Comparison of ENCODE assay signal across 10 mouse cellular contexts in genomic region chr7:49392180-49392579, GRCm38 (mm10).
DNase-seq lines count a peak whose midpoint lies in the region; ATAC-seq and TF ChIP-seq lines count a peak whose summit lies in the region.
"Had no signal": no experiment of that assay in that cellular context is flagged by ENCODE, and none has a peak within 500 bp of the region (broad histone marks: within the 10 kb centered on the region; RNA-seq: fewer than 3 reads in every experiment).

No protein-coding gene starts in this region.

- H3K36me3 ChIP-seq in forebrain, postnatal 0 days (ENCODE audit: insufficient read depth), result no peaks in the 10 kb centered on the region
- H3K36me3 ChIP-seq: heart, embryonic 10.5 days; liver, embryonic 13.5 days had no signal

- peak; percentile 58 for DNase-seq in thymus, postnatal 0 days (ENCODE audit: low spot score)
- DNase-seq in thymus, postnatal 25 days, result no peak
- peak; percentile 80 for DNase-seq in forebrain, postnatal 0 days
- DNase-seq in left cerebral cortex, adult 18-20 months (ENCODE audit: low spot score in 2 of 2), result peak; percentile 56 to 64
- peak; percentile 71 for DNase-seq in telencephalon, adult 2 months (ENCODE audit: low read depth, low spot score)
- DNase-seq in frontal cortex, postnatal 14 days (ENCODE audit: low spot score in 2 of 2), result no peak
- no peak for DNase-seq in spleen, postnatal 10 days (ENCODE audit: low spot score in 2 of 2)
- DNase-seq: kidney, adult 9 months; liver, embryonic 13.5 days had no signal

- TF ChIP-seq CTCF in forebrain, postnatal 0 days (IDR thresholded peaks at IDR 0.05; ENCODE audit: low read depth), result no peak

- WGBS in forebrain, postnatal 0 days, result 42% methylated on average over 3 of the region's 3 CpGs

- H3K9ac ChIP-seq in forebrain, postnatal 0 days, result no peak overlapping the region
- H3K9ac ChIP-seq: liver, embryonic 13.5 days had no signal

- H3K27ac ChIP-seq in forebrain, postnatal 0 days (ENCODE audit: low read depth, low read length), result peak overlapping the region; percentile 64
- H3K27ac ChIP-seq: heart, embryonic 10.5 days; liver, embryonic 13.5 days had no signal

- peak; percentile 62 for ATAC-seq in forebrain, postnatal 0 days

- no peaks in the 10 kb centered on the region for H3K9me3 ChIP-seq in forebrain, postnatal 0 days (ENCODE audit: low read length)
- H3K9me3 ChIP-seq: heart, embryonic 10.5 days; liver, embryonic 13.5 days had no signal

- H3K27me3 ChIP-seq in forebrain, postnatal 0 days (ENCODE audit: insufficient read depth, low read length), result no peaks in the 10 kb centered on the region
- H3K27me3 ChIP-seq: liver, embryonic 13.5 days had no signal

- H3K4me2 ChIP-seq in forebrain, postnatal 0 days (ENCODE audit: low read depth), result peak overlapping the region; percentile 13; the same call in 1 of the 2 replicates
- H3K4me2 ChIP-seq: liver, embryonic 13.5 days had no signal

- peaks cover 22% of the 10 kb centered on the region for H3K4me1 ChIP-seq in forebrain, postnatal 0 days (ENCODE audit: insufficient read depth)
- H3K4me1 ChIP-seq: liver, embryonic 13.5 days had no signal

- H3K4me3 ChIP-seq in forebrain, postnatal 0 days (ENCODE audit: low read depth, low read length), result no peak overlapping the region
- H3K4me3 ChIP-seq: heart, embryonic 10.5 days; liver, embryonic 13.5 days had no signal

Comparison
In these comparisons a context has a peak if more than half of its experiments do, and no peak if none do; other contexts are left out.
1. DNase-seq: peak in thymus, postnatal 0 days (single experiment), forebrain, postnatal 0 days (single experiment), left cerebral cortex, adult 18-20 months (2 of 2) and telencephalon, adult 2 months (single experiment); none in thymus, postnatal 25 days (single experiment), frontal cortex, postnatal 14 days (0 of 2) and spleen, postnatal 10 days (0 of 2).